Mouse (Mus musculus) bone marrow, adult 2 months (tissue): ENCODE results near the gene Atp5l. TPM values are rescaled to one million over a fixed set of nuclear protein-coding genes. Genes with fewer than 3 reads are reported as not detected.

Experiments used
- H3K27ac ChIP-seq: fragments of 200-500 bp; 2 replicates; pipeline ENCODE4 v1.5.1; 2012; ENCODE audit warnings: low read depth, mild to moderate bottlenecking, control low read depth, inconsistent platforms, low read length; ENCODE audit not compliant: control insufficient read depth, poor library complexity, insufficient read depth
- H3K4me1 ChIP-seq: fragments of 200-500 bp; 2 replicates; pipeline ENCODE4 v1.6.1; 2011; ENCODE audit warnings: low read length; ENCODE audit not compliant: control insufficient read depth, insufficient read depth
- H3K4me3 ChIP-seq: fragments of 200-500 bp; replicated peaks from 2 replicates; pipeline ENCODE3; 2011; ENCODE audit warnings: mild to moderate bottlenecking, low read depth, low read length, control low read depth; ENCODE audit not compliant: control insufficient read depth
- CTCF ChIP-seq: fragments of 200-500 bp; IDR thresholded peaks from 2 replicates; pipeline ENCODE4 v1.5.1; 2011; ENCODE audit warnings: low read length, control low read depth; ENCODE audit not compliant: control insufficient read depth, insufficient read depth
- POLR2A ChIP-seq: fragments of 200-500 bp; IDR thresholded peaks from 2 replicates; pipeline ENCODE4 v1.6.1; 2011; ENCODE audit warnings: low read depth, mild to moderate bottlenecking, control low read depth, low read length, borderline replicate concordance; ENCODE audit not compliant: control insufficient read depth
- WGBS: fragments of 180-500 bp; shearing (Covaris S2); methylation state at CpG from one replicate; pipeline ENCODE4 v1.1.7; 2018; 5-methylcytosine and 5-hydroxymethylcytosine counted together
- polyA plus RNA-seq: library from polyadenylated mRNA; stranded (reverse); fragments of >200 nt; gene quantifications from 2 replicates; pipeline ENCODE4 v1.2.4, GENCODE M21; 2011; ENCODE audit warnings: low replicate concordance; ENCODE audit not compliant: missing spikeins, insufficient read depth, insufficient read length

Gene Atp5l
- polyA plus RNA-seq, 1 experiment: 287 TPM

DNA sequence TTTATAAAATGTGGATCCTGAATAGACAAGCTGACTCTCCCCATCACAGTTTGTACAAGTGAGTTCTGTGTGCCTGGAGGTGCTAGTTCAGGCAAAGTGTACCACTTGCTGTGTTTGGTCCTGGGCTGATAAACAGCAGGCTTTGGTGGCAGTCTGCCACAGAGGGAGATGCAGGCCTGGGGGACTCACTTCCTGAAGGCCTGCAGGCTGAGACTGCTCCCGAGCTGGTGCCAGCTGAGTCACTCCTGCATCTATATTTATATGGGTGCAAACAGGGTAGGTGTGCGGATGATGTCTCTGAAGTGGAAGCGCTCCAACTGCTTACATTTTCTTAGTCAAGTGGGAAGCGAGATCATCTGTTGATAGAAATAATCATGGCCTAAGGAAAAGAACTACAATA is 14.9 kb downstream of the Atp5l start:
- Histone ChIP-seq H3K4me1 (no peaks in the 10 kb centered on the region; the same call in 1 of the 2 replicates), H3K4me3 (no peak overlapping the region), H3K27ac (no peak overlapping the region)
- TF ChIP-seq POLR2A: no peak
- TF ChIP-seq CTCF: no peak
- WGBS: 20% methylated on average over 4 of the region's 4 CpGs

DNA sequence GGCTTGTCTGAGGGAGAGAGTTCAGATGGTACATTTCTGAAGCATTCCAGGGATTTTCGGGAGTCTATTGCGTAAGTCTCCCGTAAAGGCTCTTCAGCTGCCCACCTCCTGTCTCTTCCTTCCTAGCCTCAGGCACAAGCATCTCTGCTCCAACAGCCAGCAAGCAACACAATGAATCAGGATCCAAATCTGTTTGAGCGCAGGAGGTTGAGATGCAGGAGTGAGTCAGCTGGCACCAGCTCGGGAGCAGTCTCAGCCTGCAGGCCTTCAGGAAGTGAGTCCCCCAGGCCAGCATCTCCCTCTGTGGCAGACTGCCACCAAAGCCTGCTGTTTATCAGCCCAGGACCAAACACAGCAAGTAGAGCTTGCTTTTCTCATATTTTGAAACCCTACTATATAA is 15.6 kb downstream of the Atp5l start:
- TF ChIP-seq POLR2A: no peak
- TF ChIP-seq CTCF: no peak
- Histone ChIP-seq H3K4me1 (no peaks in the 10 kb centered on the region; the same call in 1 of the 2 replicates), H3K27ac (no peak overlapping the region; the same call in 1 of the 2 replicates), H3K4me3 (no peak overlapping the region)
- WGBS: 34% methylated on average over 5 of the region's 5 CpGs

GRCm38 (mm10) chr9:44903856-44904255 is 16.7 kb downstream of the Atp5l start:
- H3K4me3 ChIP-seq: no peak overlapping the region
- 20% methylated on average over 4 of the region's 4 CpGs for WGBS
- no peaks in the 10 kb centered on the region; the same call in 1 of the 2 replicates for H3K4me1 ChIP-seq
- TF ChIP-seq POLR2A (no peak), CTCF (no peak)
- no peak overlapping the region for H3K27ac ChIP-seq

DNA sequence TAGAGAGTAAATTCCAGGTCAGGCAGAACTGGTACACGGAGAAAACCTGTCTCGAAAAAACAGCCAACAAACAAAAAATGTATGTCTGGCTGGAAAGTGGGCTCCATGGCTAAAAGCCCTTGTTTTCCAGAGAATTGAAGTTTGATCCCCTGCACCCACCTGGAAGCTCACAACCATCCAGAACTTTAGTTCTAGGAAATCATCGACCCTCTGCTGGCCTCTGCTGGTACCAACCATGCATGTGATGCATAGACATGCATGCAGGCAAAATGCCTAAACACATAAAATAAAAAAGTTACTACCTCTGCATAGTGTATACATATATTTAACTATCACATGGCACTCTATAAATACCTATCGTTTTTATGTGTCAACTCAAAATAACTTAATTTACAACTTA is 20.1 kb downstream of the Atp5l start:
- no peak overlapping the region for H3K27ac ChIP-seq
- 56% methylated on average over 4 of the region's 4 CpGs for WGBS
- no peak for TF ChIP-seq POLR2A
- TF ChIP-seq CTCF: 0 out of 2 replicates have a peak, but pooled peaks have one; percentile 11
- no peak overlapping the region for H3K4me3 ChIP-seq
- H3K4me1 ChIP-seq: no peaks in the 10 kb centered on the region; the same call in 1 of the 2 replicates

GRCm38 (mm10) chr9:44899716-44900115 is 20.8 kb downstream of the Atp5l start:
- 49% methylated on average over 3 of the region's 3 CpGs for WGBS
- Histone ChIP-seq H3K27ac (no peak overlapping the region), H3K4me3 (no peak overlapping the region)

DNA sequence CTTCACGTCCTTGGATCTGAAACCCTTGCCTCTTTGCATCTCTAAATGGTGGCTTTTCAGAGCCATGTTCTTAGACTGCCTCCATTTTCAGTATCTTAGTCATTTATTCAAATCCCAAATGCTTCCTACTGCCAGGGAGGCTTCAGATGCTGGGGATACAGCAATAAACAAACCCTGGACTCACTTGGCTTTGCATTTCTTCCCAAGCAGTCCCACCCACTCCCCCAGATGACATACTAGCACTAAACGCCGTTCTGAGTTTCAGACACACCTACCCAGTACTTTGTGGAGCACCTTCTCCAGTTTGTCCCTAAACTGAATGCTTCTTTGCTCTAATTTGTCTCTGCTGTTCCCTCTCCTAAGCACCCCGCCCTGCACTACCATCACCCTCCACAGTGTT is 23.5 kb downstream of the Atp5l start:
- Histone ChIP-seq H3K4me1 (no peaks in the 10 kb centered on the region), H3K4me3 (no peak overlapping the region), H3K27ac (no peak overlapping the region)
- TF ChIP-seq CTCF: no peak
- TF ChIP-seq POLR2A: no peak
- 76% methylated on average over 4 of the region's 4 CpGs for WGBS

More at GRCm38 (mm10) chr9:44899716-44900115, 20.8 kb downstream of the Atp5l start:
- no peaks in the 10 kb centered on the region for H3K4me1 ChIP-seq
- TF ChIP-seq CTCF (no peak), POLR2A (no peak)

DNA sequence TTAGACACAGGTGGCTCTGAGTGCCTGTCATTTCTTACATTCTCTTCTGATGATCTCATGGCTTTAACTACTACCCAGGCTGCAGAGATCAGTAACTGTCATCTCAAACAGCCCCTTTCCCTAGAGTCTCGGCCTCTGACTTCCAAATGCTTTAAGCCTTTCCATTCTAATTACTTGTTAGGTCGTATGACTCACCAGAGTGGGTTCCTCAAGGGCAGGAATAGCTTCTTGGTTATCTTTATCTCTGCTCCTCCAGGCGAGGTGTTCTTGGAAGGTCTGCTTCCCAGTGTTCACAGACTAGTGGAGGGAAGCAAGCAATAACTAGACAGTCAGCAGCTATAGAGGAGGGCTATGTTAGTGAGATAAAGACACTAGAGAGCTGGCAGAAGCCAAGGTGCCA is 27.9 kb downstream of the Atp5l start:
- WGBS: 59% methylated on average over 3 of the region's 3 CpGs
- Histone ChIP-seq H3K4me1 (no peaks in the 10 kb centered on the region), H3K4me3 (no peak overlapping the region), H3K27ac (no peak overlapping the region)
- no peak for TF ChIP-seq CTCF
- no peak for TF ChIP-seq POLR2A

DNA sequence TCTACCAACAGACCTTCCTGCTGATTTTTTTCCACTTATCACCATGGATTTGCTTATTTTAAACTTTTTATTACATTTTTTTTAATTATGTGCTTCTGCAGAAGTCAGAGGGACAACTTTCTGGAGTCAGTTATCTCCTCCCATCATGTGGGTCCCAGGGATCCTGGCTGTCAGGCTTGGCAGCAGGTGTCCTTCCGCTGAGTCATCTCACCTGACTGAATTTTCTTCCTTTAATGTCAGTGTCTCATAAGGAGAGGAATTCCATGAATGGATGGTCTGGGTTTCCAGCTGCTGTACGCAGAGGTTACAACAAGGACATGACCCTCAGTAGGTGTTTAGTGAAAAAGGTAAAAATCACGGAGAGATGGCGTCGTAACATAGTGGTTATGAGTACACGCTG is 29.3 kb downstream of the Atp5l start:
- Histone ChIP-seq H3K4me3 (no peak overlapping the region), H3K4me1 (no peaks in the 10 kb centered on the region), H3K27ac (no peak overlapping the region)
- WGBS: 87% methylated on average over 6 of the region's 6 CpGs
- TF ChIP-seq POLR2A: no peak
- TF ChIP-seq CTCF: no peak

DNA sequence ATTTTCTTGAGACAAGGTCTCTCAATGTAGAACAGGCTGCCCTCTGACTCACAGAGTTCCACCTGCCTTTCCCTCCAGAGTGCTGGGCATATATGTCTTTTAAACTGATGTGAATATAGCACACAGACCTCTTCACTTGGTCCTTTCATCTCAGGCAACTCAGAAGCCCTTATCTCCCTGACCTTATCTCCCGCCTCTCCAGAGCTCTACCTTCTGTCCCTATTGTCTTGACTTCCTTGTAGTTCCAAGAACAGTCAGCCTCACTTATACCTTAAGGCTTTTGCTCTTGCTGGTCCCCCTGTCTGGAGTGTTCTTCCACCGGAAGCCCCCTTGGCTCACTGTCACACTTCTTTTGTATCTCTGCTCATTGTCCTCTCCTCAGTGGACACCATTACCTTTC is 30.4 kb downstream of the Atp5l start:
- no peak overlapping the region for H3K4me3 ChIP-seq

More for the DNA sequence above, 30.4 kb downstream of the Atp5l start:
- Histone ChIP-seq H3K4me1 (no peaks in the 10 kb centered on the region), H3K27ac (no peak overlapping the region)
- WGBS: 77% methylated on average over 2 of the region's 2 CpGs
- TF ChIP-seq CTCF: no peak
- no peak for TF ChIP-seq POLR2A
